Mouse (Mus musculus) gastrocnemius, adult 2 months (tissue): ENCODE measurements around the gene Kiss1r. TPM values are rescaled to one million over a fixed set of nuclear protein-coding genes. Genes with fewer than 3 reads are reported as not detected.

ENCODE experiments used
- DNase-seq: peaks from one replicate; pipeline ENCODE4 v3.0.0; 2022
- H3K27ac ChIP-seq: fragments of 200-600 bp; 2 replicates; pipeline ENCODE4 v1.8.1; 2022; ENCODE audit warnings: mild to moderate bottlenecking
- H3K4me3 ChIP-seq: fragments of 200-600 bp; 2 replicates; pipeline ENCODE4 v1.8.1; 2022; ENCODE audit warnings: mild to moderate bottlenecking, moderate library complexity
- CTCF ChIP-seq: fragments of 200-600 bp; IDR thresholded peaks from 2 replicates; pipeline ENCODE4 v1.8.1; 2022; ENCODE audit warnings: antibody characterized with exemption, mild to moderate bottlenecking, moderate library complexity
- intact Hi-C: fragments of 180-260 bp; cut with DNase I; formaldehyde crosslinking; loops from one replicate; pipeline ENCODE4 v1.15.1; 2025
- long read RNA-seq, 2 experiments: library from polyadenylated mRNA; stranded (forward); transcript quantifications; one replicate each; pipeline ENCODE4 v2.0.0; 2021
- total RNA-seq, 2 experiments: library from RNA; stranded (reverse); gene quantifications; 2 replicates each; pipeline ENCODE4 v1.2.3; 2021

Kiss1r gene
- total RNA-seq, result under 1 TPM; 0.17 to 0.23 TPM
- long read RNA-seq, experiment 1, result 0 reads
- long read RNA-seq, experiment 2, partial matches to known transcripts, result 0 of 1 reads
- long read RNA-seq, experiment 2, other reads (novel, unspliced or antisense), result 0 of 1 reads

DNA sequence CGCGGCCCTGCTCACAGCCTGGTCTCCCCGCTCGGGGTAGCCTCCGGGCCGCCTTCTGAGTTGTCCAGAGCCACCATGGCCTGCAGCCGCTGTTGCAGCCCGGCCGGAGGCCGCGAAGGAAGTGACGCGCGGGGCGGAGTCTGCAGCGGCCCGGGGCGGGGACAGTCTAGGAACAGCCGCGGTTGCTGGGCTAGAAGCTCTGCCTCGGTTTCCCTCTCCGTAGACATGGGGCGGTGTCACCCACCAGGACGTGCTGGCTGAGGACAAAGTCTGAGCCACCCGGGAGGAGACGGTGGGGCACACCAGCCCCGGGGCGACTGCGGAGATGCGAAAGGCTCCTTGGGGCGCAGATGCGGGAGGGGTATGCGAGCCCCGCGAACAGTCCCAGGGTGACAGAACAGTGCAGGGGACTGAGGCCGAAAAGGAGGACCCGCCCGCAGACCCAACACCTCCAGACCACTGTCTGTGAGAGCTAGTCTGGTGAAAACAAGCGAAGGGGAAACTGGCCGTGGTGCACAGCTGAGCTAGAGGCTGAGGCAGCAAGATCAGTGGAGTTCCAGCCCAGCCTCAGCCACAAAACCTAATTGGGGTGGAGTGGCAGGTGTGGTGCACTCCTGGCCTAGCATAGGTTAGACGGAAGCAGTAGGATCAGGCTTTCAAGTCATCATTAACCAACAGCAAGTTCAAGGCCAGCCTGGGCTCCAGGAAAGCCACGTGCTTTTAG is at the start of gene Kiss1r:
Gene Kiss1r, plus strand, starts transcription at position 164 of the 724 bp plus-strand sequence.
- DNase-seq, result peak; percentile 93
- peak within 1 kb of the TSS; percentile 97 for H3K27ac ChIP-seq
- intact Hi-C loops, result no loop called here
- peak within 1 kb of the TSS; percentile 95 for H3K4me3 ChIP-seq
- no peak for TF ChIP-seq CTCF

- no peak for TF ChIP-seq CTCF
- H3K27ac ChIP-seq, result no peak overlapping the region
- no peak for DNase-seq
- intact Hi-C loops, result loop anchor here (2.0 kb wide), 1 partner anchor 29 kb away; no protein-coding TSS in a partner anchor
- H3K4me3 ChIP-seq, result no peak overlapping the region
Measured at GRCm38 (mm10) chr10:79871845-79872244, 44.9 kb upstream of the Kiss1r start.

- H3K4me3 ChIP-seq, result no peak overlapping the region
- DNase-seq, result no peak
- no peak for TF ChIP-seq CTCF
- intact Hi-C loops, result loop anchor here (2.0 kb wide), 1 partner anchor 28 kb away; no protein-coding TSS in a partner anchor
- no peak overlapping the region for H3K27ac ChIP-seq
Measured at GRCm38 (mm10) chr10:79872862-79873261, 43.9 kb upstream of the Kiss1r start.

GRCm38 (mm10) chr10:79873313-79873712 is 43.5 kb upstream of the Kiss1r start:
- no peak for TF ChIP-seq CTCF
- intact Hi-C loops, result loop anchor here (2.0 kb wide), 1 partner anchor 27 kb away; no protein-coding TSS in a partner anchor
- no peak overlapping the region for H3K27ac ChIP-seq
- DNase-seq, result no peak
- H3K4me3 ChIP-seq, result no peak overlapping the region

DNA sequence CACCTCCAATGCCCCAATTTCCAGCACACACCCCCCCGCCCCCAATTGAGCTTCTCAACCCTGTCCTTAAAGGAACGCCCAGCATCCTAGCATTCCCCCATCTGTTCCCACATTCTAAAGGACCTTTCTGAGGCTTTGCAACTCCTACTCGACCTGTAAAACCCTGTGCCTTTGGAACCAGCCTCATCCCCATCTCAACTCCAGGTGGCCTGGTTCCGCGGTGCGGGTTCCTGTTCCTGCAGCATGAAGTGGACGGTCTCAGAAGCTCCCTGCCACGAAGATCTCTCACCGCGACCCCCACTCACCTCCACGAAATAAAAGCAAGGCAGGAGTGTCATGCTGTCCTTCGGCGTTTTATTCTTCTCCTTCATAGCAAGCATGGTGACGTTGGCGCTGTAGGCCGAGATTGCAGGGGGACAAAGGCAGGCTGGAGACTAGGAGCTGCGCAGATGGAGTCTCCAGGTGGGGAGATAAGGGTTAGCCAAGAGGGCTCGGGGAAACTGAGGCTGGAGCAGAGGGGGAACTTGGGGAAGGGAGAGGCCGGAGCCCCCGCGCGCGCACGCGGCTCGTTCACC is 43.0 kb upstream of the Kiss1r start:
- intact Hi-C loops, result loop anchor here (2.0 kb wide), 1 partner anchor 27 kb away; no protein-coding TSS in a partner anchor
- Histone ChIP-seq H3K4me3 (peak overlapping the region; percentile 74), H3K27ac (no peak overlapping the region)
- no peak for TF ChIP-seq CTCF
- DNase-seq, result peak; percentile 16

GRCm38 (mm10) chr10:79874290-79874862 is 42.4 kb upstream of the Kiss1r start, which contains the start of the genes Prtn3 and Plppr3:
Prtn3 (plus strand) TSS chr10:79874476.
Plppr3 (minus strand) TSS chr10:79874634.
- intact Hi-C loops, result no loop called here
- no peak for TF ChIP-seq CTCF
- H3K27ac ChIP-seq, result no peak within 1 kb of the TSS
- peak within 1 kb of the TSS; percentile 74 for H3K4me3 ChIP-seq
- peak; percentile 39 for DNase-seq

GRCm38 (mm10) chr10:79877174-79877573 is 39.6 kb upstream of the Kiss1r start:
- intact Hi-C loops, result no loop called here
- no peak for TF ChIP-seq CTCF
- Histone ChIP-seq H3K4me3 (no peak overlapping the region), H3K27ac (no peak overlapping the region)
- DNase-seq, result peak; percentile 35

- intact Hi-C loops, result no loop called here
- peak; percentile 70 for DNase-seq
- H3K4me3 ChIP-seq, result peak overlapping the region; percentile 19; the same call in 1 of the 2 replicates
- TF ChIP-seq CTCF, result no peak
- H3K27ac ChIP-seq, result peak overlapping the region; percentile 43
Measured at GRCm38 (mm10) chr10:79877757-79878156, 39.0 kb upstream of the Kiss1r start.

GRCm38 (mm10) chr10:79879527-79879926 is 37.2 kb upstream of the Kiss1r start:
- Histone ChIP-seq H3K4me3 (no peak overlapping the region), H3K27ac (no peak overlapping the region)
- intact Hi-C loops, result no loop called here
- TF ChIP-seq CTCF, result no peak
- DNase-seq, result no peak

DNA sequence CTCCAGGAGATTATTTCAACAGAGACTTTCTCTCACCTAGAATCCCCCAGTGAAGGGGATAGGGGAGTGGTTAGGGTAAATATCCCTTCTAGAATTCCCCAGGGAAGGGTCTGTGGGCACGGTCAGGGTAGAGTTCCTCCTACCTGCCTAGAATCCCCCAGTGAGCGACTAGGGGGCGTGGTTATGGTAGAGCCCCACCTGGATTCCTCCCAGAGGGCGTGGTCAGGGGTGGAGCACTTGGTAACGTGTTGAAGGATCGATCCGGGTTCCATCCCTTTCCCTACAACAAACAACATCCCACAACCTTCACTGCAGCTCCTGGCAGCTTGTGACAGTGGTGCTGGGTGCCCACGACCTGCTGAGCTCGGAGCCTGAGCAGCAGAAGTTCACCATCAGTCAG is 36.0 kb upstream of the Kiss1r start:
- intact Hi-C loops, result loop anchor here (10.0 kb wide), 1 partner anchor 46 kb away; no protein-coding TSS in a partner anchor

GRCm38 (mm10) chr10:79881981-79882380 is 34.8 kb upstream of the Kiss1r start:
- DNase-seq, result no peak
- intact Hi-C loops, result loop anchor here (10.0 kb wide), 1 partner anchor 47 kb away; no protein-coding TSS in a partner anchor
- no peak for TF ChIP-seq CTCF
- Histone ChIP-seq H3K27ac (no peak overlapping the region), H3K4me3 (no peak overlapping the region)

More for the DNA sequence above, 36.0 kb upstream of the Kiss1r start:
- TF ChIP-seq CTCF, result no peak
- DNase-seq, result no peak
- Histone ChIP-seq H3K27ac (no peak overlapping the region), H3K4me3 (no peak overlapping the region)

- Histone ChIP-seq H3K27ac (peak overlapping the region; percentile 77), H3K4me3 (peak overlapping the region; percentile 48)
- TF ChIP-seq CTCF, result peak; percentile 87
- intact Hi-C loops, result loop anchor here (1.0 to 10.0 kb wide), 2 partner anchors 42 to 49 kb away; no protein-coding TSS in a partner anchor
- peak; percentile 87 for DNase-seq
Measured at GRCm38 (mm10) chr10:79883297-79884084, 33.3 kb upstream of the Kiss1r start.
